Mouse (Mus musculus) neutrophil, adult 5-6 weeks (primary cell): Measurements from ENCODE around the gene Grin3a. TPM values are rescaled to one million over a fixed set of nuclear protein-coding genes. Genes with fewer than 3 reads are reported as not detected.
"Not testable (repeated sequence)": the region's sequence is repeated elsewhere in the genome, so short reads cannot be mapped to it uniquely, and the experiment has no call there.

Experiments
- ATAC-seq: fragments of 151-379, 151-347 bp; 2 replicates; pipeline ENCODE4 v1.8.0; 2017; ENCODE audit warnings: mild to moderate bottlenecking, moderate TSS enrichment; ENCODE audit not compliant: insufficient number of reproducible peaks, poor library complexity, low FRiP score, severe bottlenecking; ENCODE audit errors: extremely low read depth
- total RNA-seq: library from RNA; stranded (forward); fragments of 200-1000 nt; gene quantifications from 2 replicates; pipeline ENCODE4 v1.2.3, GENCODE M21; 2017

Grin3a gene
- total RNA-seq, 1 experiment from 2014 or later: 0.23 TPM

- ATAC-seq: 0 out of 2 replicates have a peak, but pooled peaks have one; percentile 19
These were observed 156.8 kb downstream of the Grin3a start for GRCm38 (mm10) chr4:49688594-49689288.

GRCm38 (mm10) chr4:49681812-49682211 lies 163.7 kb downstream of the Grin3a start, which contains the start of gene Ppp3r2:
TSS of gene Ppp3r2 (minus strand) at chr4:49682024.
- ATAC-seq: no peak

- ATAC-seq: no peak
These were observed 165.2 kb downstream of the Grin3a start for GRCm38 (mm10) chr4:49680171-49680875.

- ATAC-seq: no peak
These were observed 168.8 kb downstream of the Grin3a start for GRCm38 (mm10) chr4:49676790-49677189.

- ATAC-seq: no peak
These were observed 169.5 kb downstream of the Grin3a start for GRCm38 (mm10) chr4:49676071-49676470.

- ATAC-seq: no peak
These were observed 180.7 kb downstream of the Grin3a start for GRCm38 (mm10) chr4:49664850-49665249.

GRCm38 (mm10) chr4:49662231-49662630 lies 183.3 kb downstream of the Grin3a start:
- ATAC-seq: no peak

- ATAC-seq: no peak
These were observed 183.9 kb downstream of the Grin3a start for GRCm38 (mm10) chr4:49661664-49662063.

GRCm38 (mm10) chr4:49659421-49659820 lies 186.1 kb downstream of the Grin3a start:
- ATAC-seq: no peak

GRCm38 (mm10) chr4:49639913-49640312 lies 205.6 kb downstream of the Grin3a start:
- ATAC-seq: no peak

GRCm38 (mm10) chr4:49637821-49638220 lies 207.7 kb downstream of the Grin3a start:
- no peak for ATAC-seq

GRCm38 (mm10) chr4:49632139-49632481 lies 213.4 kb downstream of the Grin3a start:
- no peak for ATAC-seq

- ATAC-seq: peak; percentile 93
These were observed 214.0 kb downstream of the Grin3a start, which contains the start of gene Rnf20 for GRCm38 (mm10) chr4:49631319-49632138. TSS of gene Rnf20 (plus strand) at chr4:49632006.

GRCm38 (mm10) chr4:49628941-49629340 lies 216.6 kb downstream of the Grin3a start:
- no peak for ATAC-seq

- ATAC-seq: peak; percentile 62
These were observed 218.6 kb downstream of the Grin3a start for GRCm38 (mm10) chr4:49626973-49627372.

GRCm38 (mm10) chr4:49624969-49625368 lies 220.6 kb downstream of the Grin3a start:
- not testable (repeated sequence) for ATAC-seq

- no peak for ATAC-seq
These were observed 221.6 kb downstream of the Grin3a start for GRCm38 (mm10) chr4:49623916-49624315.

- no peak for ATAC-seq
These were observed 223.3 kb downstream of the Grin3a start for GRCm38 (mm10) chr4:49622272-49622671.

GRCm38 (mm10) chr4:49619861-49620260 lies 225.7 kb downstream of the Grin3a start:
- not testable (repeated sequence) for ATAC-seq
